Mouse (Mus musculus) hindbrain, embryonic 15.5 days (tissue): Measurements from ENCODE around the gene Mphosph8. TPM values are rescaled to one million over a fixed set of nuclear protein-coding genes. Genes with fewer than 3 reads are reported as not detected.

Experiments
- ATAC-seq: fragments of 200-750 bp; cut with Nextera tagmentation; 2 replicates; pipeline ENCODE4 v1.8.0; 2017; ENCODE audit warnings: low read depth, moderate number of reproducible peaks, moderate TSS enrichment; ENCODE audit not compliant: low FRiP score
- H3K27ac ChIP-seq: fragments of 300-500 bp; sonication (generic); replicated peaks from 2 replicates; pipeline ENCODE4 v1.5.1; 2015; ENCODE audit warnings: mild to moderate bottlenecking, inconsistent platforms
- H3K27me3 ChIP-seq: fragments of 300-500 bp; sonication (generic); 2 replicates; pipeline ENCODE4 v1.6.1; 2015; ENCODE audit warnings: control low read depth, inconsistent platforms
- H3K36me3 ChIP-seq: fragments of 300-500 bp; sonication (generic); 2 replicates; pipeline ENCODE4 v1.6.1; 2015; ENCODE audit warnings: control low read depth, inconsistent platforms
- H3K4me1 ChIP-seq: fragments of 300-500 bp; sonication (generic); replicated peaks from 2 replicates; pipeline ENCODE4 v1.6.1; 2015; ENCODE audit warnings: control low read depth, inconsistent platforms
- H3K4me2 ChIP-seq: fragments of 300-500 bp; sonication (generic); 2 replicates; pipeline ENCODE4 v1.6.1; 2015; ENCODE audit warnings: moderate library complexity, mild to moderate bottlenecking, inconsistent platforms
- H3K4me3 ChIP-seq: fragments of 300-500 bp; sonication (generic); 2 replicates; pipeline ENCODE4 v1.5.1; 2015; ENCODE audit warnings: mild to moderate bottlenecking, inconsistent platforms
- H3K9ac ChIP-seq: fragments of 300-500 bp; sonication (generic); 2 replicates; pipeline ENCODE4 v1.6.1; 2015; ENCODE audit warnings: inconsistent platforms
- H3K9me3 ChIP-seq: fragments of 300-500 bp; sonication (generic); 2 replicates; pipeline ENCODE4 v1.6.1; 2016; ENCODE audit warnings: control low read depth, inconsistent platforms
- WGBS: fragments of 180-500 bp; shearing (Covaris S2); methylation state at CpG from one replicate; pipeline ENCODE4 v1.1.7; 2015; 5-methylcytosine and 5-hydroxymethylcytosine counted together
- polyA plus RNA-seq: library from polyadenylated mRNA; unstranded; fragments of >200 nt; fragmentation: Nextera tagmentation; extraction: Ambion mirVana; gene quantifications from 2 replicates; pipeline ENCODE4 v1.2.1, GENCODE M21; 2015

Mphosph8 gene
- polyA plus RNA-seq = 35.8 and 42.4 TPM in 2 replicates

DNA sequence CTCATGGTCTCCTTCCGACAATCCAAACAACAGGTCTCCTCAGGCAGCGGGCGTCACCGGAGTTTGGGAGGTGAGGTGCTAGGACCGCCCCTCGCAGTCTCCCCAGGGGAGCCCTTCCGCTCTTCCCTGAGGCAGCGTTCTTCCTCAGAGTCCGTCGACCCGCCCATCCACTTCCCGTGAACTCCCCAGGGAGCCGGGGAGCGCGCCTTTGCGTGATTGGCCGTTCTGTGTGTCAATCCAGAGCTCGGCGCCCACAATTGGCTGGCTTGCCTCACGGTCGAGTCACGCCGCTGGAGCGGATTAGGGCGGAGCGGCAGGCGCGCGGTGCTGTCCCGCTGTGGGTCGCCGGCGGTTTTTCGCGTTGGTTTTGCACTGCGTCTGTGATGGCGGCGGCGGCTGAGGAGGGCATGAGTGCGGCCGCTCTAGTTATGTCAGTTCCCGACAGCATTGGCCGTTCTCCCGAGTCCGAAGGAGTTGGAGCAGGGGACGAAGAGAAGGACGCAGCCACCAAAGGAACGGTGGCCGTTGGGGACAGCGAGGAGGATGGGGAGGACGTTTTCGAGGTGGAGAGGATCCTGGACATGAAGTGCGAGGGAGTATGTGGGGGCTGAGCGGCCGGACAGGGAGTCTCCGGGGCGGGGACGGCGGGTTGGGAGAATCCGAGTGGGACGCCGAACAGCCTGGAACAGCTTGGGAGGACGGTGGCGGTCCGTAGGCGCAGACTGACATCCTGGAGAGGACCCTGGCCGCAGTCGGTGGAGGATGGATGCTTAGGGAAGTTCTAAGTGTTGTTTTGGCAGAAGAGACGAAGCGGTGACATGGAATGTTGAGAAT lies at the start of gene Mphosph8:
Gene Mphosph8 (plus strand): TSS at position 280 of the 834 bp plus-strand sequence.
- WGBS = under 1% methylated on average over 70 of the region's 70 CpGs
- Histone ChIP-seq H3K9me3 (no peaks in the 10 kb centered on the region), H3K4me3 (peak within 1 kb of the TSS; percentile 77), H3K36me3 (peaks cover 7% of the 10 kb centered on the region), H3K9ac (peak within 1 kb of the TSS; percentile 69), H3K4me2 (peak within 1 kb of the TSS; percentile 79), H3K4me1 (peaks cover 24% of the 10 kb centered on the region), H3K27ac (peak within 1 kb of the TSS; percentile 93), H3K27me3 (no peaks in the 10 kb centered on the region)
- ATAC-seq = peak; percentile 100

- H3K4me3 ChIP-seq = no peak overlapping the region
- H3K27ac ChIP-seq = no peak overlapping the region
- 91% methylated on average over 8 of the region's 8 CpGs for WGBS
- no peak overlapping the region for H3K4me2 ChIP-seq
- H3K36me3 ChIP-seq = no peaks in the 10 kb centered on the region
- no peaks in the 10 kb centered on the region for H3K27me3 ChIP-seq
- no peaks in the 10 kb centered on the region for H3K9me3 ChIP-seq
- no peaks in the 10 kb centered on the region for H3K4me1 ChIP-seq
- H3K9ac ChIP-seq = no peak overlapping the region
- ATAC-seq = no peak
These were observed 47.6 kb upstream of the Mphosph8 start for GRCm38 (mm10) chr14:56620425-56620824.

GRCm38 (mm10) chr14:56626202-56626601 lies 41.8 kb upstream of the Mphosph8 start:
- WGBS = 94% methylated on average over 4 of the region's 4 CpGs
- Histone ChIP-seq H3K9me3 (no peaks in the 10 kb centered on the region), H3K27me3 (no peaks in the 10 kb centered on the region), H3K4me2 (no peak overlapping the region), H3K9ac (no peak overlapping the region), H3K4me3 (no peak overlapping the region), H3K4me1 (no peaks in the 10 kb centered on the region), H3K36me3 (no peaks in the 10 kb centered on the region), H3K27ac (no peak overlapping the region)
- ATAC-seq = no peak

GRCm38 (mm10) chr14:56628336-56628735 lies 39.7 kb upstream of the Mphosph8 start:
- H3K36me3 ChIP-seq = no peaks in the 10 kb centered on the region
- no peaks in the 10 kb centered on the region for H3K4me1 ChIP-seq
- H3K4me3 ChIP-seq = no peak overlapping the region
- no peak for ATAC-seq
- H3K4me2 ChIP-seq = no peak overlapping the region
- WGBS = 88% methylated on average over 3 of the region's 3 CpGs
- no peaks in the 10 kb centered on the region for H3K27me3 ChIP-seq
- no peak overlapping the region for H3K27ac ChIP-seq
- no peak overlapping the region for H3K9ac ChIP-seq
- no peaks in the 10 kb centered on the region for H3K9me3 ChIP-seq

DNA sequence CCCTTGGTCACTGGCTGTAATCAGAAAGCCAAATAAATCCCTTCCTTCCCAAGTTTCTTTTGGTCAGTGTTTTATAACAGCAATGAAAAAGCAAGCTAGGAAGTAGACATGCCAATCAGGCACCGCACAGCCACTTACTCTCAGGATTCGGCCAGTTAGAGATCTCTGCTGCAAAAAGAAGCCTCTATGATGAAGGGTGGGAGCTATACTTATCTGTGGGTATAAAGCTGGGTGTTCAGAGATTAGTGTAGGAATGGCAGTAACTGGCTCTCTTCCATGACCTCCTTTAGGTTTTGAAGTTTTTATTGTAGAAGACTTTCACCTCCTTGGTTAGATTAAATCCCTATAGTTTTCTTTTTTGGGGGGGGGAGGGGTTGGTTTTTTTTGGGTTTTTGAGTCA lies 36.9 kb upstream of the Mphosph8 start:
- Histone ChIP-seq H3K4me3 (no peak overlapping the region), H3K4me2 (no peak overlapping the region), H3K27me3 (no peaks in the 10 kb centered on the region), H3K27ac (no peak overlapping the region), H3K36me3 (no peaks in the 10 kb centered on the region), H3K9me3 (no peaks in the 10 kb centered on the region), H3K9ac (no peak overlapping the region), H3K4me1 (no peaks in the 10 kb centered on the region)
- 97% methylated on average over 2 of the region's 2 CpGs for WGBS
- ATAC-seq = no peak

GRCm38 (mm10) chr14:56647206-56647605 lies 20.8 kb upstream of the Mphosph8 start:
- Histone ChIP-seq H3K9ac (no peak overlapping the region), H3K4me3 (no peak overlapping the region), H3K36me3 (no peaks in the 10 kb centered on the region), H3K27me3 (no peaks in the 10 kb centered on the region), H3K9me3 (no peaks in the 10 kb centered on the region), H3K4me1 (no peaks in the 10 kb centered on the region), H3K27ac (no peak overlapping the region), H3K4me2 (no peak overlapping the region)
- WGBS = 65% methylated on average over 7 of the region's 7 CpGs
- no peak for ATAC-seq

- no peaks in the 10 kb centered on the region for H3K9me3 ChIP-seq
- no peaks in the 10 kb centered on the region for H3K36me3 ChIP-seq
- no peak overlapping the region for H3K27ac ChIP-seq
- ATAC-seq = no peak
- H3K4me1 ChIP-seq = no peaks in the 10 kb centered on the region
- no peak overlapping the region for H3K4me3 ChIP-seq
- H3K27me3 ChIP-seq = no peaks in the 10 kb centered on the region
- no peak overlapping the region for H3K4me2 ChIP-seq
- no peak overlapping the region for H3K9ac ChIP-seq
These were observed 18.6 kb upstream of the Mphosph8 start for GRCm38 (mm10) chr14:56649448-56649847.

DNA sequence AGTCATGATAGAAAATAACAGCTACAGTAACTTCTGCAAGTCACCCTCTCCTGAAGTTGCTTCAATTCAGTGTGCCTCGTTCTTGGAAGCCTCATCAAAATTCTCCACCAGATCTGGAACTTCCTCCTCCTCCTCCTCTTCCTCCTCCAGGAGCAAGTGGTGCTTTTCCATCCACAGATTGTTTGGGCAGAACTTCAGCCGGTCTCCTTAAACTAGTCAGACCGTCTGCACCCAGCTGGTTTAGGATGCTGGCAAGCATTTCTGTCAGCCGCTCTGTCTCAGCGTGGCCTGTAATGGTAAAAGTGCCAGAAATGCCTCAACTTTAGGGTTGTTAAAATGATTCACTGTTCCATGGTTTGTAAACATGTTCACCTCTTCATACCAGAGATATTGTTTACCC lies 2.4 kb upstream of the Mphosph8 start:
- Histone ChIP-seq H3K27ac (no peak overlapping the region), H3K9me3 (no peaks in the 10 kb centered on the region), H3K36me3 (no peaks in the 10 kb centered on the region), H3K4me2 (no peak overlapping the region), H3K4me1 (peaks cover 15% of the 10 kb centered on the region), H3K27me3 (no peaks in the 10 kb centered on the region), H3K9ac (no peak overlapping the region), H3K4me3 (no peak overlapping the region)
- 72% methylated on average over 5 of the region's 5 CpGs for WGBS
- ATAC-seq = no peak

GRCm38 (mm10) chr14:56666909-56667308 lies 1.1 kb upstream of the Mphosph8 start:
- no peaks in the 10 kb centered on the region for H3K27me3 ChIP-seq
- peaks cover 24% of the 10 kb centered on the region for H3K4me1 ChIP-seq
- no peak overlapping the region for H3K9ac ChIP-seq
- no peak overlapping the region for H3K27ac ChIP-seq
- 80% methylated on average over 3 of the region's 3 CpGs for WGBS
- H3K4me2 ChIP-seq = peak overlapping the region; percentile 79
- H3K36me3 ChIP-seq = no peaks in the 10 kb centered on the region
- no peak for ATAC-seq
- H3K9me3 ChIP-seq = no peaks in the 10 kb centered on the region
- peak overlapping the region; percentile 77; the same call in 1 of the 2 replicates for H3K4me3 ChIP-seq

DNA sequence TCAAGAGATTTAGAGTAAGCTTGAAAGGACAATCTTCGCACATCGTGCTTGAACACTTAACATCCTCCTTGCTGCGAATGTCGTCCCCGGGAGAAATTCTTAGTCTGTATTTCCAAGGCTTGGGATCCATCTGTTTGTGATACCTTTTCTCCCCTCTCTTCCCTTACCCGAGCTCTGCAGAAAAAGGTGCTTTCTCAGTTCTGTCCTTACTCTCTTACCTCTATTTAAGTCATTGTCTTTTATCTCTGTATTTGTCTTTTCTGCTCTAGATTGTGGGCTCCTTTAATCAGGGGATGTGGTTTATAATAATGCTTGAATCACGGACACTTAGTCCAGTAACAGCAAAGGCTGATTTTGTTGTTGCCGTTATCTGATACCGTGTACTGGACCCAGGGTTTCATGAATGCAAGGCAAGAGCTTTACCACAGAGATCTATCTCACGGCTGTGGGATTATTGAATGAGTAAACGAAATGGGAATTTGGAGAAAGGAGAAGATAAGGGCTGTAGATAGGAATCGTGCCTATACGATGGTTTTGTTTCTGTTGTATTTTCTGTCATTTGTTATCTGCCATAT lies 1.1 kb downstream of the Mphosph8 start:
- Histone ChIP-seq H3K4me1 (peaks cover 24% of the 10 kb centered on the region), H3K4me3 (peak overlapping the region; percentile 77), H3K9me3 (no peaks in the 10 kb centered on the region), H3K9ac (peak overlapping the region; percentile 69), H3K4me2 (peak overlapping the region; percentile 79), H3K27me3 (no peaks in the 10 kb centered on the region), H3K27ac (peak overlapping the region; percentile 93), H3K36me3 (peaks cover 12% of the 10 kb centered on the region)
- ATAC-seq = no peak
- 7% methylated on average over 13 of the region's 13 CpGs for WGBS

DNA sequence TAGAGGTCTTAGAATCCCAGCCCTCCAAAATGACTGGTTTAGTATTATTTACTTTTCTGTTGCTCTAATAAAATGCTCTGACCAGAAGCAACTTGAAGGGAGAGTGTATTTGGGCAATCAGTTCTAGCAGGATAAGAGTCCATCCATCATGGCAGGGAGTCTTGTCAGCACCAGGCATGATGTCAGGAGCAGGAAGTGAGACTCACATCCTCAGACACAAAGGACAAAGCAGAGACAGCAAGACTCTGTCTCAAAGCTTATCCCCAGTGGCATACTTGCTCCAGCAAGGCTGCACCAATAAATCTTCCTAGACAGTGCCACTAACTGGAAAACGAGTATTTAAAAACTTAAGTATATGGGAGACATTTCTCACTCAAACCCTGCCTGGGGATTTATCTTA lies 17.4 kb downstream of the Mphosph8 start:
- Histone ChIP-seq H3K9ac (no peak overlapping the region), H3K4me1 (no peaks in the 10 kb centered on the region), H3K9me3 (no peaks in the 10 kb centered on the region), H3K36me3 (peaks cover 74% of the 10 kb centered on the region), H3K27ac (no peak overlapping the region), H3K27me3 (no peaks in the 10 kb centered on the region), H3K4me3 (no peak overlapping the region), H3K4me2 (no peak overlapping the region)
- ATAC-seq = no peak
- WGBS = 66% methylated on average over 1 of the region's 1 CpGs

GRCm38 (mm10) chr14:56689116-56689515 lies 21.1 kb downstream of the Mphosph8 start:
- no peaks in the 10 kb centered on the region for H3K27me3 ChIP-seq
- no peak overlapping the region for H3K4me3 ChIP-seq
- no peak overlapping the region for H3K9ac ChIP-seq
- H3K9me3 ChIP-seq = no peaks in the 10 kb centered on the region
- H3K4me1 ChIP-seq = no peaks in the 10 kb centered on the region
- peaks cover 82% of the 10 kb centered on the region for H3K36me3 ChIP-seq
- 97% methylated on average over 1 of the region's 1 CpGs for WGBS
- no peak overlapping the region for H3K4me2 ChIP-seq
- H3K27ac ChIP-seq = no peak overlapping the region
- no peak for ATAC-seq
